Comparison of ENCODE assay signal across 14 mouse cellular contexts in genomic region chr4:99273979-99274378, GRCm38 (mm10). TPM values are rescaled to one million over a fixed set of nuclear protein-coding genes. Genes with fewer than 3 reads are reported as not detected.
A peak's percentile ranks its signal among the peaks of the same experiment; 100 is the strongest.
DNase-seq lines count a peak whose midpoint lies in the region; ATAC-seq and TF ChIP-seq lines count a peak whose summit lies in the region.
"Had no signal": no experiment of that assay in that cellular context is flagged by ENCODE, and none has a peak within 500 bp of the region (broad histone marks: within the 10 kb centered on the region; RNA-seq: fewer than 3 reads in every experiment).

No protein-coding gene starts in this region.

- no peak for TF ChIP-seq POLR2A in thymus, adult 2 months (IDR thresholded peaks at IDR 0.05; ENCODE audit: control insufficient read depth, extremely low read depth, insufficient read depth, low read length, poor library complexity)

- no peak for TF ChIP-seq CTCF in thymus, adult 2 months (IDR thresholded peaks at IDR 0.05; ENCODE audit: borderline replicate concordance, control insufficient read depth, extremely low read depth, insufficient read depth, low read length, poor library complexity)

- peak overlapping the region; percentile 18; the same call in 1 of the 2 replicates for H3K27ac ChIP-seq in forebrain, embryonic 16.5 days (ENCODE audit: low read length)
- H3K27ac ChIP-seq in midbrain, embryonic 11.5 days (ENCODE audit: low read depth, low read length) = no peak overlapping the region; the same call in 1 of the 2 replicates
- H3K27ac ChIP-seq in thymus, adult 2 months (ENCODE audit: control insufficient read depth, insufficient read depth, low read length) = no peak overlapping the region
- H3K27ac ChIP-seq: embryonic facial prominence, embryonic 12.5 days; lung, embryonic 15.5 days had no signal

- 12% methylated on average over 7 of the region's 7 CpGs for WGBS in forebrain, embryonic 16.5 days
- 57% methylated on average over 7 of the region's 7 CpGs for WGBS in midbrain, embryonic 11.5 days
- WGBS in thymus, adult 2 months = 94% methylated on average over 7 of the region's 7 CpGs

- H3K9me3 ChIP-seq in forebrain, embryonic 16.5 days (ENCODE audit: control insufficient read depth, low read length) = 0 out of 2 replicates have a peak, but pooled peaks cover 3% of the 10 kb centered on the region
- no peaks in the 10 kb centered on the region for H3K9me3 ChIP-seq in midbrain, embryonic 11.5 days (ENCODE audit: control insufficient read depth, low read length)
- H3K9me3 ChIP-seq: embryonic facial prominence, embryonic 12.5 days; lung, embryonic 15.5 days; megakaryocyte, embryonic 14.5 days had no signal

- H3K4me3 ChIP-seq in forebrain, embryonic 16.5 days (replicated peaks; ENCODE audit: low read length) = no peak overlapping the region
- H3K4me3 ChIP-seq in midbrain, embryonic 11.5 days (ENCODE audit: low read depth, low read length) = no peak overlapping the region
- H3K4me3 ChIP-seq in thymus, adult 2 months (ENCODE audit: control insufficient read depth, insufficient read depth, low read length) = no peak overlapping the region
- H3K4me3 ChIP-seq: embryonic facial prominence, embryonic 12.5 days; lung, embryonic 15.5 days; megakaryocyte, embryonic 14.5 days had no signal

- H3K4me2 ChIP-seq in forebrain, embryonic 16.5 days (ENCODE audit: low read length) = no peak overlapping the region
- H3K4me2 ChIP-seq in midbrain, embryonic 11.5 days = no peak overlapping the region
- H3K4me2 ChIP-seq: embryonic facial prominence, embryonic 12.5 days; lung, embryonic 15.5 days had no signal

- ATAC-seq in forebrain, embryonic 16.5 days = peak; percentile 85
- peak; percentile 75 for ATAC-seq in midbrain, embryonic 11.5 days (ENCODE audit: low FRiP score)

- DNase-seq in retina, embryonic 14.5 days (ENCODE audit: low spot score) = peak; percentile 41
- no peak for DNase-seq in retina, postnatal 1 day
- DNase-seq in midbrain, embryonic 11.5 days (ENCODE audit: low spot score, missing footprints) = no peak
- no peak for DNase-seq in liver
- DNase-seq in thymus, adult 2 months = no peak
- no peak for DNase-seq in adipocyte (ENCODE audit: low spot score)
- DNase-seq: cerebellum, adult 8-10 months; gastrocnemius, postnatal 36 days; right cerebral cortex, postnatal 25 days; thymus, adult 18-20 months had no signal

- H3K36me3 ChIP-seq in forebrain, embryonic 16.5 days (ENCODE audit: control insufficient read depth, insufficient read depth) = no peaks in the 10 kb centered on the region; the same call in 1 of the 2 replicates
- H3K36me3 ChIP-seq in midbrain, embryonic 11.5 days (ENCODE audit: control insufficient read depth, insufficient read depth, low read length) = no peaks in the 10 kb centered on the region
- H3K36me3 ChIP-seq in thymus, adult 2 months (ENCODE audit: control insufficient read depth, insufficient read depth, low read length) = no peaks in the 10 kb centered on the region
- H3K36me3 ChIP-seq: lung, embryonic 15.5 days had no signal

- H3K4me1 ChIP-seq in forebrain, embryonic 16.5 days (replicated peaks; ENCODE audit: control insufficient read depth, insufficient read depth, low read length) = peaks cover 16% of the 10 kb centered on the region
- H3K4me1 ChIP-seq in midbrain, embryonic 11.5 days (ENCODE audit: control insufficient read depth, insufficient read depth, low read length) = peaks cover 20% of the 10 kb centered on the region
- H3K4me1 ChIP-seq in thymus, adult 2 months (replicated peaks; ENCODE audit: control insufficient read depth, insufficient read depth, low read length) = no peaks in the 10 kb centered on the region
- H3K4me1 ChIP-seq: embryonic facial prominence, embryonic 12.5 days; lung, embryonic 15.5 days; megakaryocyte, embryonic 14.5 days had no signal

- H3K9ac ChIP-seq in forebrain, embryonic 16.5 days (replicated peaks; ENCODE audit: low read depth, low read length) = 0 out of 2 replicates have a peak overlapping the region, but pooled peaks have one; percentile 9
- no peak overlapping the region for H3K9ac ChIP-seq in midbrain, embryonic 11.5 days (ENCODE audit: low read length)
- H3K9ac ChIP-seq: embryonic facial prominence, embryonic 12.5 days; lung, embryonic 15.5 days had no signal

- H3K27me3 ChIP-seq in forebrain, embryonic 16.5 days (replicated peaks; ENCODE audit: control insufficient read depth, insufficient read depth, low read length) = no peaks in the 10 kb centered on the region
- no peaks in the 10 kb centered on the region for H3K27me3 ChIP-seq in midbrain, embryonic 11.5 days (ENCODE audit: control insufficient read depth, insufficient read depth, low read length)
- H3K27me3 ChIP-seq in thymus, adult 2 months (ENCODE audit: control insufficient read depth, insufficient read depth, low read length) = no peaks in the 10 kb centered on the region
- H3K27me3 ChIP-seq: embryonic facial prominence, embryonic 12.5 days; lung, embryonic 15.5 days; megakaryocyte, embryonic 14.5 days had no signal

RNA-seq across cellular contexts. Expression of gene Gm12689, which starts 21.7 kb away (rescaled TPM):
- 0.41 and 0.51 TPM in 2 replicates for polyA plus RNA-seq in forebrain, embryonic 16.5 days (2015; fragmentation: Nextera tagmentation; extraction: Ambion mirVana)
- polyA plus RNA-seq in midbrain, embryonic 11.5 days (2014; fragmentation: Nextera tagmentation; extraction: Ambion mirVana) = 0.33 TPM in 1 of 2 replicates, not detected in the other
- 0.11 TPM in 1 of 2 replicates, not detected in the other for polyA plus RNA-seq in thymus, adult 2 months (2012; rRNA removed)
- polyA plus RNA-seq: lung, embryonic 15.5 days had no signal
